Mouse (Mus musculus) activated CD4-positive, CD25-positive, alpha-beta regulatory T cell (primary cell): ENCODE measurements around the gene Il1b. TPM values are rescaled to one million over a fixed set of nuclear protein-coding genes. Genes with fewer than 3 reads are reported as not detected.

ENCODE experiments used
- polyA plus RNA-seq, 2 experiments: library from polyadenylated mRNA; unstranded; fragments of 100-300 nt; shearing (Covaris generic); gene quantifications; one replicate each; pipeline ENCODE4 v1.2.1; 2017

Gene Il1b
- polyA plus RNA-seq, result under 1 TPM in 1 of 2 experiments, not detected in 1; 0.21 TPM

DNA sequence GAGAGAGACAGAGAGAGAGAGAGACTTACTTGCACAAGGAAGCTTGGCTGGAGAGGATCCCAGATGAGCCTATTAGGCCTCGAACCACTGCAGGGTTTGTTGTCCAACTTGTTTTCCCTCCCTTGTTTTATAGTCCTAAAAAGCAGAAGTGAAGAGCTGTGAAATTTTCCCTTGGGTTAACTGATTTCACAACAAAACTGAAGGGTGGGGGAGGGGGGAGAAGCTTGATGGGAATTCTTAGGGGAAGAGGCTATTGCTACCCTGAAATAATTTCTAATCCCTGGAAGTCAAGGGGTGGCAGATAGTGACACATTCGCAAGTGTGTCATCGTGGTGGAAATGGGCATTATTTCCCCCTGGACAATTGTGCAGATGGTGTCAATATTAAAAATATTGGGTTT, at the start of gene Il1b:
Il1b (minus strand) TSS at position 101 of the 400 bp plus-strand sequence.

Other genes with a start within 250 kb of the Il1b start
- gene Chchd5, start 241.4 kb downstream of the Il1b start, polyA plus RNA-seq, result 10 to 100 TPM; 17.5 to 22.3 TPM
- 10 to 100 TPM; 52.8 to 55.2 TPM for gene Slc20a1, start 172.4 kb downstream of the Il1b start, polyA plus RNA-seq
- 1 to 10 TPM; 9.4 TPM for gene Ckap2l, start 73.9 kb downstream of the Il1b start, polyA plus RNA-seq
- 1 to 10 TPM in 1 of 2 experiments, not detected in 1; 2.4 TPM for gene Il1a, start 61.2 kb downstream of the Il1b start, polyA plus RNA-seq
- gene F830045P16Rik, start 165.5 kb upstream of the Il1b start, polyA plus RNA-seq, result under 1 TPM in 1 of 2 experiments, not detected in 1; 0.21 TPM
- 10 to 100 TPM in 1 of 2 experiments, 1 to 10 TPM in 1; 3.8 to 10.7 TPM for gene Sirpa, start 221.7 kb upstream of the Il1b start, polyA plus RNA-seq